Mouse (Mus musculus) c-Kit-negative CD71-positive TER-119-positive erythroid progenitor cells, embryonic 14.5 days (primary cell): ENCODE measurements around the gene Ccnb1ip1.
"Not testable (repeated sequence)": the region's sequence is repeated elsewhere in the genome, so short reads cannot be mapped to it uniquely, and the experiment has no call there.

Experiments
- DNase-seq: peaks from one replicate; pipeline ENCODE4 v3.0.0-alpha.2; 2013; ENCODE audit warnings: low read depth, low spot score

Ccnb1ip1 gene

DNA sequence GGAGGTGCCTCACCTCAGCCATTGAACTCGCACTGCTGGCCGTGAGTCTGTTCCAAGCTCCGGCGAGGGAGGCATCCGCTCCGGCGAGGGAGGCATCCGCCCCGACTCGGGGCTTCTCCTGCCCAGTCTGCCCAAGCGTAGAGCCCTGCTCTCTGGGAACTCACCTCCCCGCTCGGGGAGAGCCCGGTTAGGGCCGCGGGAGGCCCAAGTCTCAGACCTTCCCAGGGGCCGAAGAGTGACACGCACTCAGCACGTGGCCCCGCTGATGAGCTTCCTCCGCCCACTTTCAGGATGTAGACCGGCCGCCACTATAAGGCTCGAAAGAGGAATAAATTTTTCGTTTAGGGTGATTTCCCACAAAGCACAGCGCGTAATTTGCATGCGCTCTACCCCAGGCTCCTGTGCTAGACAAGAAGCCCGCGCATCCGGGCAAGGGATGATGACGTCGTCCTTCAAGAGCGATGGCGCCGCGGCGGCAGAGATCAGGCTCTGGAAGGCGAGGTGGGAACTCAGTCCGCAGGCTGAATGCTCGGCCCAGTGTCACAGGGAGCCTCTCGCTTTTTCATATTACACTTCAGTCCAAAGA lies at the start of gene Ccnb1ip1, which contains the start of gene Parp2:
Ccnb1ip1 (minus strand) TSS at position 246 of the 586 bp plus-strand sequence.
Parp2 (plus strand) TSS at position 355 of the 586 bp plus-strand sequence.
- peak; percentile 93 for DNase-seq

DNA sequence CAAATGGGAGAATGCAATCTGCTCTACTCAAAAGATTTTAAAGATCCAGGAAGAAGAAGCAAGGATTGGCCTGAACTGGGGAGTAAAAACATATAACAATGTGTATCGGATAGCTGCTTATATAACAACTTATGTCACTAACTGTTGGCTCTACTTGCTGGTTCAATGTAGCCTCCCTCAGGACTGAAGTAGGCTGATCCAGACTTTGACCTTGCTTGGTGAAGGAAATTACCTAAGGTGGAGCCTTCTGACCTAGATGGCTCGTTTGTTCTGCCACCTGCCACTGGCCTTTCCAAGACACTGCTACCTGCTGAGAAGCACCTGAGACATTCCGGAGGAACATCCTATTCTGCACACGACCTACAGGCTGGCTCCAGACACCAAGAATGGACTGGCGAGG lies 48.3 kb upstream of the Ccnb1ip1 start:
- no peak for DNase-seq

DNA sequence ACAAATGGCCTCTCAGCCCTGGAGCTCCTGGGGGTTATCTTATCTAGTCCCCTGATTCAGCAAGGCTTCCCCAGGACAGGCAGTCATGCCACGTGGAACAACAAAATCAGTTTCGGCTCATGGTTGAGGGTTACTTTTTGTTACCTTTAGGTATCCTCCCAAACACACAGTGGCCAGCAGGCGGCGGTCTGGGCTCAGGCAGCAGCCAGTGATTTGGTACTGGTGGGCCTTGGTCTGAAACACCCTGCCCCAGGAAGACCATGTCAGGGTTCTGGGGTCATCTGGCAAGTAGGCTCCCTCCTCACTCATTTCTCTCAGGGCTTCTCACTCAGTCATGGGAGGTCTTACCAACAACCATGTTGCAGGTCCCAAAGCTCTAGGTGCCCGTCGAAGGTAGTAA lies 29.7 kb upstream of the Ccnb1ip1 start:
- no peak for DNase-seq

DNA sequence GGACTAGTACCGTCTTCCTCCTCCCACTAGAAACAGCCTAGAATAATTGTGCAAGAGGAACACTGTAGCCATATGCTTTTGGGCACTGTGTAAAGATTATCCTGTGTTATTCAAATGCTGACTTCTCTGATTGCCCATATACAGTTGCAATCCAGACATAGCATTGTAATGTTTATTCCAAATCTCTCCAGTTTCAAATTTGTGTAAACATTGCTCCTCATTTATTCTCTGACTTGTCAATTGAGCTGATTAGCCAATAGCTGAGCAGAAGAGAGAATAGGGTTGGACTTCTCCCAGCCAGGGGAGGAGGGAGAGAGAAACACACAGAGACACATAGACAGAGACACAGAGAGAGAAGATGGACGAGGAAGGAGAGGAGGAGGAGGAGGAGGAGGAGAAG lies 26.9 kb upstream of the Ccnb1ip1 start:
- DNase-seq = no peak

DNA sequence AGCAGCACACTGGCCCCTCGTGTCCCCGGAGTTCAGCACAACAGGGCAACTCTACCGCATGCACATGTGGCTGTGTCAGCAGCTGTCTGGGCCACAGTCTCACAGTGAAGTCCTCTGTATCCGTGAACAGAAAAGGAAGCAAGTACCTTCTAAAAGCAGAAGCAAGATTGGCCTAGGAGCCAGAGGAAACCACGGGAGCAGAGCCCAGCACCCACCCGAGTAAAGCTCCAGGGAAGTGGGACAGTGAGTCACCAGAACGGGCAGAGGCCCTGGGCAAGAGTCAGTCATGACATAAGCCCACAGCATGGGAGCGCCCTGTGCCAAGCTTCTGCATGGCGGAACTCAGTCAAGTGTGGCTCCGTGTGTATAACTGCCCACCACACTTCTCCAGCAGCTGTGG lies 26.4 kb upstream of the Ccnb1ip1 start:
- no peak for DNase-seq

DNA sequence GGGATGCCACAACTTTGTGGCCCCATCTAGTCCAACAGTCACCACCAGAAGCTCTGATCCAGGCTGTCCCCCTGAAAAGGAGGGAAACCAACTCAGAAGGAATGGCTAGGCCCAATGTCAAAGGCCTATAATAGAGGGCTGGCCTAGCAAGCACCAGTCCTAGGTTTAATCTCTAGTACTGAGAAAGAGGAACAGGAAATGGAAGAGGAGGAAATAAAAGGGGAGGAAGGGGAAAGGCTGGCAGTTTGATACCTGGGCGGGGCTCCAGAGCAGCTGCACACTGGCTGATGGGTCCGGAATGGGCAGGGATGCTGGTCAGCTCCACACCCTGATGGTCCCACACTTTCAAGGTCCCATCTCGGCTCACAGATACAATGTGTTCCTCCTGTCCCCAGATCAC lies 22.3 kb upstream of the Ccnb1ip1 start:
- no peak for DNase-seq

DNA sequence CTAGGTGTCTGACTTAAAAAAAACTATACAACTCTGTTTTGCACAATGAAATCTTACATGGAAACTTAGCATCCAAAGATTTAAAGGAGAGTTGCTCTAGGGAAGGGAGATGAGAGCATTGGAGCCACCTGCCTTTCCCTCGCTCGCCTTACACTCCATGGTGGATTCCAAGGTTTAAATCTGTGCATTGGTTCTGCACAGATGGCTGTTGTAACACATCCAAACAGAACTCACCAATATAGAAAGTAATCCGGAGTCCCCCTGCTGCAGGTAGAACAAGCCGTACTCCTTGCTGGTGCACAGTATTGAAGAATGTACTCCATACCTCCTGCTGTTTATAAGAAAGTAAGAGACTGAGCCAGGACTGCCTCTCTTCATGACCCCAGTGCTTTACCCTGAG lies 19.0 kb upstream of the Ccnb1ip1 start:
- DNase-seq = no peak

DNA sequence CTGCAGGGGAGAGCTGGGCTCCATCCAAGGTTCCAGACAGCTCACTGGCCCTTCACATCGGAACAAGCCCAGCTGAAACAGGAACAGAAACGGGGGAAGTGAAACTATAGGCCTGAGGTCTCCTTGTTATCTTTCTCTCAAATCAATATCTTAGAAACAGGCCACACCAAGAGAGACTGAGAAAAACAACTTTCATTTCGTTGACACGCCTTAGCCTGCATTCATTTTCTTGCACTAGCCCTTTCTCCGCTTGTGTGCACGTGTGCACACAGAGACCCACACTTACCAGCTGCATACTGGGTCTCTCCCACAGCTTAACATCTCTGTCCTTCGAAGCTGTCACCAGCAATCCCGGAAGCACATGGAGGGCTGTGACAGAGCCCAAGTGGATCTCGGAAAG lies 16.7 kb upstream of the Ccnb1ip1 start:
- no peak for DNase-seq

DNA sequence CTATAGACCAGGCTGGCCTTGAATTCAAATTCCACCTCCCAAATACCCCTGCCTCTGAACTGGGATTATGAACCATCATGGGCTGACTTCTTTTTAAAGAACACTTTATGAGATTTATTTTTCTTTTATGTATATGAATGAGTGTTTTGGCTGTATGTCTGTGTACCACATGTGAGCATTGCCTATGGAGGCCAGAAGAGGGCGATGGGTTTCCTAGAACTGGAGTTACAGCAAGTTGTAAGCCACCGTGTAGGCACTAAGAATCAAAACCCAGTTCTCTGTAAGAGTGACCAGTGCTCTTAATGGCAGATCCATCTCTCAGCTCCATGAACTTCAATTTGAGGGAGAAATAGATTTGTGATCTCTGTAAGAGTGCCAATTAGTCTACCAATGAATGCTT lies 15.7 kb upstream of the Ccnb1ip1 start:
- no peak for DNase-seq

DNA sequence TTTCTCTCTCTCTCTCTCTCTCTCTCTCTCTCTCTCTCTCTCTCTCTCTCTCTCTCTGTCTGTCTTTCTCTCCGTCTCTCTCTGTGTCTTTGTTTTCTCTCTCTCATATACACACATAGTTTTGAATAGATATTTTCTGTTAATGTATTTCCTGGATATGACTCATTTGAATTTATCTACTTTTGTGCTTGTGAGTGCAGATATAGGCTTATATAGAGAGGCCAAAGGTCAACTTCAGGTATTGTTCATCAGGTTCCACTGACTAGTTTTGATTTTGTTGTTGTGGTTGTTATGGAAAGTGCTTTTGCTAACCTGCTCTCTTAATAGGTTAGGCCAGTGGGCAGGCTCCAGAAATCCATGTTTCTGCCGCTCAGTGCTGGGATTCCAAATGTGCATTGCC lies 5.5 kb upstream of the Ccnb1ip1 start:
- DNase-seq = no peak

DNA sequence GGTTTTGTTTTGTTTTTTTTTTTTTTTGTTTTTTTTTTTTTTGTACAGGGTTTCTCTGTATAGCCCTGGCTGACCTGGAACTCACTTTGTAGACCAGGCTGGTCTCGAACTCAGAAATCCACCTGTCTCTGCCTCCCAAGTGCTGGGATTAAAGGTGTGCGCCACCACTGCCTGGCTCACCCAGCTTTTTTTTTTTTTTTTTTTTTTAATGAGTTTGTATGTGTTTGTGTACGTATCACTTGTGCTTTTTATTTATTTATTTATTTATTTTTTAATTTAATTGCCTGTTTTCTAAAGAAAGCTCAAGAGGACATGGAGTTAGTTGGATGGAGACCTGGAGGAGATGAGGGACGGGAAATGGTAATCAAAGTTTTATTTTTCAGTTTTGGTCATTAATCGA lies 1.1 kb downstream of the Ccnb1ip1 start:
- not testable (repeated sequence) for DNase-seq

DNA sequence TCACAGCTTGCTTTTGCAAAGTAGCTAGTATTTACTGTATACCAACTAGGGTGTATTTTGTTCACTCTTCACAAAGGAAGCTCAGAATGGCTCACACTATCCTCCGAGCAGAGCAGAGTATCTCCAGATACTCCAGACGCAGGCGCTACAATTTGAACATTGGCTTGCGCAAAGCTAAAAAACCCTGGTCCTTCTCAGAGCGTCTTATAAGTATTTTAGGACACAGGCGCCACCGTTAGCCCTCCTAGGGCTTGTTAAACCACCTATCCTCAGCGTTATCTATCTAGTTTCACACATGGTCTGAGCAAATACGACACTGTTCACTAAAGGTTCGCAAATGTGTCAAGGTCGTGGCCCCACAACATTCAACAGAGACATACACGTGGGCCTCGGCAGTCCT lies 2.8 kb downstream of the Ccnb1ip1 start:
- DNase-seq = no peak

DNA sequence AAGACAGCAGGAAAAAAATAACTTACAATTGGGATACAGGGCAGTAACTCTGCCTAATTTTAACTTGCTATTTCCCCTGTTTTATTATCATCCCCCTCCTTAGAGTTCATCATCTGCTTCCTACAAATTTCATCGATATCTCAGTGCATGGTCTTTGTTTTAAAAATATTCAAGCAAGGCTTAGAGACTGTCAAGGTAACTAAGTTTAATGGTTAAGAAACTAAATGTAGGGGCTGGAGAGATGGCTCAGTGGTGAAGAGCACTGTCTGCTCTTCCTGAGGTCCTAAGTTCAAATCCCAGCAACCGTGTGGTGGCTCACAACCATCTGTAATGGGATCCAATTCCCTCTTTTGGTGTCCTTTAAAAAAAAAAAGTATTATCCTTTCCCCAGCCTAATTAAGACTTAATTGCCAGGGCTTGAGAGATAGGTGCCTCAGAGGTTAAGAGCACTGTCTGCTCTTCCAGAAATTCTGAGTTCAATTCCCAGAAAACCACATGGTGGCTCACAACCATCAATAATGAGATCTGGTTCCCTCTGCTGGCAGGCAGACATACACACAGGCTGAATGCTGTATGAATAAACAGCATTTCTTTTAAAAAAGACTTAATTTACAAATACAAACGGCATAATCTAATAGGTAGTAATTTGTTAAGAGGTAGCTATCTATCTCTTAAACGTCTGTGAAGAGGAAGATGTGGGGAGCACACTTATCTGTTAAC lies 4.5 kb downstream of the Ccnb1ip1 start:
- DNase-seq = peak; percentile 71

DNA sequence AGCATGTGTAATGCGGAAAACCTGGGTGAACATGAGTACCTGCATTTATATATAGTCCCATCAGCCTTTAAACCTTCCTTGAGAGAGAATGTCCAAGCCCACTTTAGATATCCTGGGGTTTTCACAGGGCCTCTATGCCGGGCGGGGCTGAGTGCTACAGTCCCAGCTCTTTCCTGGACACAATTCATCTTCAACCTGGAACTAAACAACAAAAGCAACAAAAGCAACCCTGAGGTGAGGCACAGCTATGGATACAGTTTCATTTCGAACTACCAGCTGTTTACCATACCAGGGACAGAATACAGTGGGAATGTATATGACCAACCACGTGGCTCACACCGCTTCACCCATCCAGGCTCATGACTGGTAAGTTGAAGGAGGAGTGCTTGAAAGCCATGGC lies 5.1 kb downstream of the Ccnb1ip1 start:
- DNase-seq = no peak

DNA sequence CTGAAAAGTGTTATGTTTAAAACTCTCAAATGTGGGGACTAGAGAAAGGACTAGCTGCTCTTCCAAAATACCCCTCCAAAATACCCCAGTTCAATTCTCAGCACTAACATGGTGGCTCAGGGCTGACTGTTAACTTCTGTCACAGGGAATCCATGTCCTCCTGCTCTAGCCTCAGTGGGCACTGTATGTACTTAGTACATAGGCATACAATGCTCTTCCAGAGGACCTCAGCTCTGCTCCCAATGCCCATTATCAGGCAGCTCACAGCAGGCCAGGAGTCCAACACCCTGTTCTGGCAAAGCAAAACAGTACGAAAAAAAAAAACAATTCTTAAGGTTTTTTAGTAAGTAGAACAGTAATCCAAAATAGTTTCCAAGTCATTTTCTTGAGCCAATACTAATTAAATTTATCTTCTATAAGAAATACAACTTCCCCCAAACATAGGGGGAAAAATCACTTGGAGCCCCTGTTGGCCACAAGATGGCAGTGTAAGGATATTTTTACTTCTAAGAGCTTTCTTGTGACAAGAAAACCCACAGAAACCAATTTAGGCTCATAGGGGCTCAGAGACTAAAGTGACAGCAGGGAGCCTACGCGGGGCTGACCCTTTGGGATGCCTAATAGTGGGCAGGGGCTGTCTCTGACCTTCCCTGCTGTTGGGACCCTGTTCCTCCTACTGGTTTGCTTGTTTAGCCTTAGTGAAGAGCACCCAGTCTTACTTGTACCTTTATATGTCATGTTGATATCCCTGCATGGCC lies 7.9 kb downstream of the Ccnb1ip1 start:
- no peak for DNase-seq

DNA sequence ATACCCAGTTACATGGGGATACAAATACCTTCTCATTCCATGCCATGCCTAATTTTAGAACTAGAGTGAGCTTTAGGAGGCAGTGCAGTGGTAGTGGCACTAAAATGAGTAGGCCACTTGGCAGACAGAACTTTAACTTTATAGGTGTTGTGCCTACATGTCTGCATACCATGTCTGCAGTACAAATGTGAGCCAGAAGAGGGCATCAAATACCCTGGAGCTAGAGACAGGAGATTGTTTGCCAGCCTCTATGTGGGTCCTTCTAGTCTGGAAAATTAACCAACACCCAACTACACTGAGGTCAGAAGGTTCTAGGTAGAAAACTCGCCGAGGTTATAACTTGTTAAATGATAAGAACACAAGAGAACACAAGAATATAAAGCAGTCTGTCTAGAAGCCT lies 9.0 kb downstream of the Ccnb1ip1 start:
- no peak for DNase-seq

DNA sequence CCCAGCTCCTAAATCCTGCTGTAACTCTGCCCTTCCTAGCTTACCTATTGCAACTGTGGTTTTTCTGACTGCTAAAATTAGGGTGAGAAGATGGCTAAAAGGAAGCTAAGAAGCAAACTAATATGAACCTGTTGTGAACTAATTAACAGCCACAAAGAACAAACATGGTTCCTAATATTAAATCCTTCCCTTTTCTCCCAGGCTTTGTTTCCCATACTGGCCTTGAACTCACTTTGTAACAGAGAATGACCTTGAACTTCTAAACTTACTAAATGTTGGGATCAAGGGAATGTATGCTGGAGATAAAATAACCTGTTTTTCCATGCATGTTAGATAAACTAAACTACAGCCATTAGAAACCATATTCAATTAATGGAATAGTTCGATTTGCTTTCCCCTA lies 11.1 kb downstream of the Ccnb1ip1 start:
- no peak for DNase-seq

DNA sequence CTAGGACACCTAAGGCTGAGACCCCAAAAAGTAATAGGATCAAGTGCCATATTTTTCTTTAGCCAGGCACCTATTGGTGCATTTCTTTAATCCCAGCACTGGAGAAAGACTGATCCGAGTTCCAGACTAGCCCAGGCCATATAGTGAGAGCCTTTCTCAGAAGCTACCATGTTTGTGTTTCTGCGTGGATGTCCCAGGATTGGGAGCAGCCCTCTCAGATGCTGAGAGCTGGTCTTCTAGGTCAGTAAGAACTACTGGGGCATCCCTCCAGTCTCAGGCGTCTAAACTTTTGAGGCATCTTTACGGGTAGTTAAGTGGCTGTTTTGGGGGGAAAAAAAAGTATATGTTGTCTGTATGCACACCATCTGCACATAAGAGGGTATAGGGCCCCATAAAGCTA lies 11.6 kb downstream of the Ccnb1ip1 start:
- DNase-seq = no peak

DNA sequence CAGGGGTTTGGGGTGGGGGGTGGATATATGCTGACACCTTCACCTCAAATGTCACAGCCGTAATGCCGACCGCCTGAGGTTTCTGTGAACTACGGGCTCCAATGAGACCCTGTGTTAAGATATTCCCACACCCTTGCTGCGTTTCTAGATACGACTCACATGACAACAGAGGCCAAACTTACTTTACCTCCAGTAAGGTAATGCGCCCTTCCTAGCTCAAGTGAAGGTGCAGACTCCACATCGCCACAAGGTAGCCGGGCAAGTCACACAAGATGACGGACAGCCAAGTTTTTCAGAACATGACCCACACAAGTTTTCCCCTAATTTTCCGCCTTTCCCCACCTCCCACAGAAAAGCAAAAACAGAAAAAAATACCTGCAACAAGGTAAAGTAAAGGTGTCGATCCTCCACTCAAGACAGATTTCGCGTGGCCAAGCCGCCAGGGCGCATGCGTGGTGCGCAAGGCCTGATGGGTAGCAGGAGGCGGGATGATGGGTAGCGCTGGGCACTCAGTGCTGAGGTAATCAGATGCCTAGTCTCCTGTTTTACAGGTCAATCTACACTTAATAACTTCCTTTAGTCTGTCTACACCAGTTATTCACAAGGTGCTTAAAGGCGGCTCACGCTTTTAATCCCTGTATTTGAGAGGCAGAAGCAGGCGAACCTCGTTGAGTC lies 12.1 kb downstream of the Ccnb1ip1 start:
- DNase-seq = no peak

DNA sequence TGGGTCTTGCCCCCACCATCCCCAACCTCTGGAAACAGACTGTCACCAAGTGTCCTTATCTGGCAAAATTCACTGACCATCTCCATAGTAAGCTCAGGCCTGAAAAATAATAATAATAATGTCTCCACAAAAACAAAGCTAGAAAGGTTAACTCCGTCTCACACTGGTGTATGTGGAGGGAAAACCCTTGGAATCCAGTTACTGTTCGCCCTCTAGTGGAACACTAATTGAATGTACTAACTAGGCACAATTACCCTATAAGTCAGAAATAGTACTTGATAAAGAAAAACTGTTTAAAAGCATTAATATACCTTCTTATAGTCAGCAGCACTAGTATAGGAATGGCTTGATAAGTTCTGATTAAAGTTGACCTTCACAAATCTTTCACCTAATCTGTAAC lies 19.4 kb downstream of the Ccnb1ip1 start:
- no peak for DNase-seq

DNA sequence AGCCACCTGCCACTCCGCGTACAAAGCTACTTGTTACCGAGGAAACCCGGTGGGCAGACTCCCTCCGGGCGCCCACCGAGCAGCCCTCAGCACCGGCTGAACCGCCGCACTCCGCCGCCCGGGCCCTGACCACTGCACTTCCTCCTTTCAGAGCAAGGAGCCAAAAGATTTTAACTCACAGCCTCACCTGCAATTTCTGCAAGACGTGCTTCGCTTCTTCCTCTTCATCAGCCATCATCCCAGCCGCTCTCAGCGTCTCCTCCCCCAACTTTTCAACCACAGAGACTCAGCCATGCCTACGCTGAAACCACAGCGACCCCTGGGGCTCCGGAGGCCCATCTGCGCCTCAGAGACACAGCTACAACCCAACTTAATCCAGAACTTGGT lies 22.3 kb downstream of the Ccnb1ip1 start, which contains the start of gene Ttc5:
Ttc5 (minus strand) TSS at position 269 of the 387 bp plus-strand sequence.
- DNase-seq = peak; percentile 79
